Mouse (Mus musculus): ENCODE measurements at regions not wholly inside any gene's neighbourhood (a gene's known extent, or its start where the extent isn't known, plus 50 kb on each side); places are given as distances from the start of the nearest gene placed in this dataset.

GRCm38 (mm10) chr7:142835319-142835718 is 92.1 kb upstream of the Ins2 start:
- DNase-seq (ENCODE audit: low spot score): no peak

DNA sequence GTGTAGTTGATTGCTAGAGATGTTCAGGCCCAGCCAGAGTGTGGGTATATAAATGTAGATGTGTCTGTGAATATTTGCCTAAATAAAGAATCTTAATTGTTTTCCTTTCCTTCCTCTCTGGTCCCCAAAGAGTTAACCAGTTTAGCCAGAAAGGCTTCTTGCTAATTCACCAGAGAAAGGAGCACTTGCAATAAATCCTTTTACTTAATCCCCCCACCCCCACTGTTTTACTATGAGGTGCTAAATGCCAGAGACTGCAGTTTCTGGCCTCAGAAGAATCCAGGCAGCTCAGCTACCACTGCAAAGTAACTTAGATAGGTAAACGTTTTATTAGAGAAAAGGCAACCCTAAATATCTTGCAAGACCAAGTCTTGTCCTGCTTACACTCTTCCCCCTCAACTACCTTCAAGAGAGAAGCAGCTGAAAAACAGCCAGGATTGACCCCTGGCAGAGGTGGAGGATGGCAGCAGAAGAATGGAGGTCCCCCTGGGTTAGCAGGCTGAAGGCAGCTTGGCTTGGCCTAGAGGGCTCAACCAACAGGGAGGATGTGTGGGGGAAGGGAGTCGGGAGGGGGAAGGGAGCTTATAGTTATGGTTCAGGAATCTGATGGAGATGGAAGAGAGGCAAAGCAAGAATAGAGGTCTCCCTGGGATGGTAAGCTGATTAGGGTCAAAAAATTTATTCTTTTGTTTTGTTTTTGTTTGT is 87.9 kb upstream of the Ins2 start:
- no peak for DNase-seq (ENCODE audit: low spot score)

GRCm38 (mm10) chr7:142810711-142811110 is 67.5 kb upstream of the Ins2 start:
- no peak for DNase-seq (ENCODE audit: low spot score)

DNA sequence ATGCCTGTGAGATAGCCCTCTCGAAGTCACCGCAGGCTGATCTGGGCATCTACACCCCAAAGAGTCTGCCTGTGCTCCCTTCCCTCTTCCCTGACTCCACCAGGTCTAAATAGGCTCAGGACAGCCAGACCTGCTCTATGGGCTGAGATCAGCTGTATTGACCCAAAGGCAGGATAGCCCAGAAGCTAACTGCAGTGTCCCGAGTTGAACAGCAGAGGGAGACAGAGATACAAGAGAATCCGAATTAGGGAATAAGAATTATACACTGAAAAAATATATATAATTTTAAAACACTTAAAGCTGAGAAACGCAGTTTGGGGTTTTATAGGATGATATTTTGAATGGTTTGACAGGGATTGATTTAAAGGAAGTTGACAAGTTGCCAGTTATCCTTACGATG is 56.2 kb upstream of the Ins2 start:
- peak; percentile 50 for DNase-seq (ENCODE audit: low spot score)

DNA sequence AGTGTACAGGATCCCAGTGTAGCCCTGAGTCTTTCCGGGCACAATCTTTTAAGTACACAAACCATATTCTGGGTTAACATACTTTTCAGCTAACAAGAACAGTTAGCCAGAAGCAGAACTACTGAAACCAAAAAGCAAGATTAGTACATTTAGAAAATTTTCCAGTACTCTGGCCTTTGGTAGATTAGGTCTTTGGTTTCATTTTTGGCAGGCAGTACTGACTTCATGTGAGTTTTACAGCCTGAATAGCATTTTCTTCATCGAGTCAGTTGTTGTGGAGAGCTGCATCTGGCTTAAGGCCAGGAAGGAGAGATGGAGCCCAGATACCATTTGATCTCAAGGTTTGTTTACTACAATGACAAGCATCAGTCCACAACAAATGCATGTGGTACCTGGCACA is 51.3 kb upstream of the Ins2 start:
- no peak for DNase-seq (ENCODE audit: low spot score)
